Mouse (Mus musculus): Measurements from ENCODE around the gene Aip. TPM values are rescaled to one million over a fixed set of nuclear protein-coding genes. Genes with fewer than 3 reads are reported as not detected.
A peak's percentile ranks its signal among the peaks of the same experiment; 100 is the strongest.
"Not testable (repeated sequence)": the region's sequence is repeated elsewhere in the genome, so short reads cannot be mapped to it uniquely, and the experiment has no call there.

Aip gene
- polyA plus RNA-seq, 1 experiment, result 53.5 TPM

GRCm38 (mm10) chr19:4122411-4123370 is 3.0 kb downstream of the Aip start:
- Histone ChIP-seq H3K4me1 (ENCODE audit: control insufficient read depth, insufficient read depth, low read length) (peaks cover 12% of the 10 kb centered on the region), H3K4me3 (replicated peaks; ENCODE audit: control insufficient read depth, low read depth, low read length) (no peak overlapping the region), H3K27ac (ENCODE audit: control insufficient read depth, insufficient read depth, low read depth, low read length, poor library complexity) (peak overlapping the region; percentile 16; the same call in 1 of the 2 replicates)
- no peak for TF ChIP-seq POLR2A (IDR thresholded peaks at IDR 0.05; ENCODE audit: borderline replicate concordance, control insufficient read depth, low read depth, low read length)
- no peak for TF ChIP-seq CTCF (IDR thresholded peaks at IDR 0.05; ENCODE audit: control insufficient read depth, insufficient read depth, low read length)
- 23% methylated on average over 7 of the region's 7 CpGs for WGBS

GRCm38 (mm10) chr19:4121896-4122295 is 3.8 kb downstream of the Aip start:
- not testable (repeated sequence) for H3K4me3 ChIP-seq (replicated peaks; ENCODE audit: control insufficient read depth, low read depth, low read length)
- peaks cover 12% of the 10 kb centered on the region for H3K4me1 ChIP-seq (ENCODE audit: control insufficient read depth, insufficient read depth, low read length)
- H3K27ac ChIP-seq (ENCODE audit: control insufficient read depth, insufficient read depth, low read depth, low read length, poor library complexity), result peak overlapping the region; percentile 89
- WGBS, result 26% methylated on average over 6 of the region's 6 CpGs

GRCm38 (mm10) chr19:4121097-4121805 is 4.4 kb downstream of the Aip start:
- H3K4me1 ChIP-seq (ENCODE audit: control insufficient read depth, insufficient read depth, low read length), result peaks cover 10% of the 10 kb centered on the region
- peak overlapping the region; percentile 68 for H3K4me3 ChIP-seq (replicated peaks; ENCODE audit: control insufficient read depth, low read depth, low read length)
- peak overlapping the region; percentile 89 for H3K27ac ChIP-seq (ENCODE audit: control insufficient read depth, insufficient read depth, low read depth, low read length, poor library complexity)
- 2% methylated on average over 38 of the region's 38 CpGs for WGBS
- TF ChIP-seq CTCF (IDR thresholded peaks at IDR 0.05; ENCODE audit: control insufficient read depth, insufficient read depth, low read length) (no peak; the same call in 1 of the 2 replicates), POLR2A (IDR thresholded peaks at IDR 0.05; ENCODE audit: borderline replicate concordance, control insufficient read depth, low read depth, low read length) (peak; percentile 73; the same call in 1 of the 2 replicates)

- no peak for TF ChIP-seq CTCF (IDR thresholded peaks at IDR 0.05; ENCODE audit: control insufficient read depth, insufficient read depth, low read length)
- TF ChIP-seq POLR2A (IDR thresholded peaks at IDR 0.05; ENCODE audit: borderline replicate concordance, control insufficient read depth, low read depth, low read length), result no peak
- peaks cover 10% of the 10 kb centered on the region for H3K4me1 ChIP-seq (ENCODE audit: control insufficient read depth, insufficient read depth, low read length)
- peak overlapping the region; percentile 48 for H3K27ac ChIP-seq (ENCODE audit: control insufficient read depth, insufficient read depth, low read depth, low read length, poor library complexity)
- WGBS, result 61% methylated on average over 2 of the region's 2 CpGs
- peak overlapping the region; percentile 17 for H3K4me3 ChIP-seq (replicated peaks; ENCODE audit: control insufficient read depth, low read depth, low read length)
Observed at GRCm38 (mm10) chr19:4120496-4120895, 5.2 kb downstream of the Aip start.

- WGBS, result 35% methylated on average over 6 of the region's 6 CpGs
- TF ChIP-seq POLR2A (IDR thresholded peaks at IDR 0.05; ENCODE audit: borderline replicate concordance, control insufficient read depth, low read depth, low read length), result no peak
- TF ChIP-seq CTCF (IDR thresholded peaks at IDR 0.05; ENCODE audit: control insufficient read depth, insufficient read depth, low read length), result no peak
- H3K4me3 ChIP-seq (replicated peaks; ENCODE audit: control insufficient read depth, low read depth, low read length), result no peak overlapping the region
- H3K27ac ChIP-seq (ENCODE audit: control insufficient read depth, insufficient read depth, low read depth, low read length, poor library complexity), result peak overlapping the region; percentile 48; the same call in 1 of the 2 replicates
- peaks cover 10% of the 10 kb centered on the region for H3K4me1 ChIP-seq (ENCODE audit: control insufficient read depth, insufficient read depth, low read length)
Observed at GRCm38 (mm10) chr19:4119716-4120487, 5.8 kb downstream of the Aip start.

- no peak overlapping the region for H3K27ac ChIP-seq (ENCODE audit: control insufficient read depth, insufficient read depth, low read depth, low read length, poor library complexity)
- H3K4me3 ChIP-seq (replicated peaks; ENCODE audit: control insufficient read depth, low read depth, low read length), result no peak overlapping the region
- H3K4me1 ChIP-seq (ENCODE audit: control insufficient read depth, insufficient read depth, low read length), result peaks cover 12% of the 10 kb centered on the region
- TF ChIP-seq POLR2A (IDR thresholded peaks at IDR 0.05; ENCODE audit: borderline replicate concordance, control insufficient read depth, low read depth, low read length) (no peak), CTCF (IDR thresholded peaks at IDR 0.05; ENCODE audit: control insufficient read depth, insufficient read depth, low read length) (no peak)
- WGBS, result 82% methylated on average over 2 of the region's 2 CpGs
Observed at GRCm38 (mm10) chr19:4118350-4118749, 7.3 kb downstream of the Aip start.

- Histone ChIP-seq H3K4me3 (replicated peaks; ENCODE audit: control insufficient read depth, low read depth, low read length) (no peak overlapping the region), H3K27ac (ENCODE audit: control insufficient read depth, insufficient read depth, low read depth, low read length, poor library complexity) (no peak overlapping the region), H3K4me1 (ENCODE audit: control insufficient read depth, insufficient read depth, low read length) (peaks cover 24% of the 10 kb centered on the region)
- 86% methylated on average over 7 of the region's 7 CpGs for WGBS
- TF ChIP-seq CTCF (IDR thresholded peaks at IDR 0.05; ENCODE audit: control insufficient read depth, insufficient read depth, low read length) (no peak), POLR2A (IDR thresholded peaks at IDR 0.05; ENCODE audit: borderline replicate concordance, control insufficient read depth, low read depth, low read length) (no peak)
Observed at GRCm38 (mm10) chr19:4117006-4117405, 8.7 kb downstream of the Aip start.

- Histone ChIP-seq H3K27ac (ENCODE audit: control insufficient read depth, insufficient read depth, low read depth, low read length, poor library complexity) (no peak overlapping the region), H3K4me1 (ENCODE audit: control insufficient read depth, insufficient read depth, low read length) (peaks cover 28% of the 10 kb centered on the region), H3K4me3 (replicated peaks; ENCODE audit: control insufficient read depth, low read depth, low read length) (no peak overlapping the region)
- 90% methylated on average over 11 of the region's 11 CpGs for WGBS
- no peak for TF ChIP-seq POLR2A (IDR thresholded peaks at IDR 0.05; ENCODE audit: borderline replicate concordance, control insufficient read depth, low read depth, low read length)
Observed at GRCm38 (mm10) chr19:4115816-4116215, 9.8 kb downstream of the Aip start.
